ENCODE assay signal across 20 mouse cellular contexts in the genomic region with DNA sequence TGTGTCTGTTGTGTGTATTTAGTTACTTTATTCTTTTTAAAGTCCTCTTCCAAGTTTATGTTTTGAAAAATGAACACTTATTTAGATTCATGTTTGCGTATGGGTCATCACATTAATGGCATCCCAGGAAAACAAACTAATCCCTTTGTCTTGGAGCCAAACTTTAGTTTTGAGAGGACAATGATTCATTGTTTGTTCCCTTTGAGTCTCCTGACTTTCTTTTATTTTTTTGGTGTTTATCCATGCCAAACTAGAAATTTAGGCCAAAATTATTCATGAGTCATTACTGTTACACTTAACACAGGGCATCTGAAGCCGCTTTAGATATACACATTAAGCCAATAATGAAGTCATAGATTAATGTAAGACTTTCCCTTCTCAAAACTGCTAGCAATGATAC.
"Had no signal": no experiment of that assay in that cellular context is flagged by ENCODE, and none has a peak within 500 bp of the region (broad histone marks: within the 10 kb centered on the region; RNA-seq: fewer than 3 reads in every experiment).

No protein-coding gene starts in this region.

- H3K9me3 ChIP-seq: heart, embryonic 10.5 days; heart, embryonic 12.5 days; hindbrain, embryonic 13.5 days; hindbrain, embryonic 15.5 days; limb, embryonic 10.5 days; limb, embryonic 12.5 days; liver, embryonic 12.5 days had no signal

- H3K9ac ChIP-seq: heart, embryonic 12.5 days; hindbrain, embryonic 13.5 days; hindbrain, embryonic 15.5 days; limb, embryonic 12.5 days; liver, embryonic 12.5 days had no signal

- ATAC-seq: hindbrain, postnatal 0 days; intestine, embryonic 16.5 days; liver, embryonic 12.5 days had no signal

- H3K4me2 ChIP-seq: heart, embryonic 12.5 days; hindbrain, embryonic 13.5 days; hindbrain, embryonic 15.5 days; limb, embryonic 12.5 days; liver, embryonic 12.5 days had no signal

- H3K4me3 ChIP-seq: heart, adult 2 months; heart, embryonic 10.5 days; heart, embryonic 12.5 days; hindbrain, embryonic 13.5 days; hindbrain, embryonic 15.5 days; layer of hippocampus, adult 2 months; left cerebral cortex, adult 2 months; limb, embryonic 10.5 days; limb, embryonic 12.5 days; liver, embryonic 12.5 days had no signal

- H3K27me3 ChIP-seq: heart, embryonic 12.5 days; hindbrain, embryonic 13.5 days; hindbrain, embryonic 15.5 days; limb, embryonic 12.5 days; liver, embryonic 12.5 days had no signal

- H3K27ac ChIP-seq: heart, adult 2 months; heart, embryonic 10.5 days; hindbrain, embryonic 13.5 days; hindbrain, embryonic 15.5 days; hindbrain, postnatal 0 days; layer of hippocampus, adult 2 months; left cerebral cortex, adult 2 months; limb, embryonic 10.5 days; limb, embryonic 12.5 days; liver, embryonic 12.5 days had no signal

- H3K4me1 ChIP-seq: heart, embryonic 10.5 days; heart, embryonic 12.5 days; hindbrain, embryonic 13.5 days; hindbrain, embryonic 15.5 days; limb, embryonic 10.5 days; limb, embryonic 12.5 days; liver, embryonic 12.5 days had no signal

- DNase-seq: gastrocnemius, postnatal 14 days; gastrocnemius, postnatal 36 days; heart, postnatal 14 days; heart, postnatal 36 days; kidney, adult 11 months; kidney, adult 2 months; kidney, postnatal 10 days; kidney, postnatal 4 days had no signal

- H3K36me3 ChIP-seq: heart, embryonic 10.5 days; heart, embryonic 12.5 days; hindbrain, embryonic 13.5 days; hindbrain, embryonic 15.5 days; limb, embryonic 10.5 days; limb, embryonic 12.5 days; liver, embryonic 12.5 days had no signal
